Mouse (Mus musculus) small intestine, adult 2 months (tissue): ENCODE data around the gene Gm43720.

Source experiments
- CTCF ChIP-seq: fragments of 200-500 bp; IDR thresholded peaks from 2 replicates; pipeline ENCODE4 v1.5.1; 2012; ENCODE audit warnings: low read depth, mild to moderate bottlenecking, control low read depth, inconsistent platforms, low read length, moderate library complexity, mixed read lengths; ENCODE audit not compliant: insufficient replicate concordance, insufficient read length; ENCODE audit errors: extremely low read depth
- POLR2A ChIP-seq: fragments of 200-500 bp; IDR thresholded peaks from 2 replicates; pipeline ENCODE4 v1.6.1; 2012; ENCODE audit warnings: low read depth, mild to moderate bottlenecking, control low read depth, inconsistent platforms, low read length, moderate library complexity

DNA sequence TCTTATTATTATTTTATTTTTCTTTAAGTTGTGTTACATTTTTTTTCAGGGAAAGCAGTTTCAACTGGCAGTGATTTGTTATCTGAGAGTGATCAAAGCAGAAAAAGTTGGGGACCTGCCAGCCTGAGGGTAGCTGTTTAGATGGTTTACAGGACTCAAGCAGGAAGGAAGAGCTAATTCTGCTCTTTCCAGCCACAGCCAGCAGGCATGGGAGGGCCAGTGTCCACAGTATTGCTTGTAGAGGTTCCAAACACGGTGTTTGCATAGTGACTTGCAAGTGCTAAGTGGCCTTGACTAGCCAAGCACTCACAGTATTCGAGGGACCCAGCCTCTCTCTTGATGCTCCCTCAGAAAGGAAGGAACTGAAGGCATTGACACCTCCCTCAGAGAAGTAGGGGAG is 38.2 kb downstream of the Gm43720 start:
- TF ChIP-seq CTCF (no peak), POLR2A (no peak)
